17 mouse cellular contexts compared by ENCODE assay signal in the genomic region with DNA sequence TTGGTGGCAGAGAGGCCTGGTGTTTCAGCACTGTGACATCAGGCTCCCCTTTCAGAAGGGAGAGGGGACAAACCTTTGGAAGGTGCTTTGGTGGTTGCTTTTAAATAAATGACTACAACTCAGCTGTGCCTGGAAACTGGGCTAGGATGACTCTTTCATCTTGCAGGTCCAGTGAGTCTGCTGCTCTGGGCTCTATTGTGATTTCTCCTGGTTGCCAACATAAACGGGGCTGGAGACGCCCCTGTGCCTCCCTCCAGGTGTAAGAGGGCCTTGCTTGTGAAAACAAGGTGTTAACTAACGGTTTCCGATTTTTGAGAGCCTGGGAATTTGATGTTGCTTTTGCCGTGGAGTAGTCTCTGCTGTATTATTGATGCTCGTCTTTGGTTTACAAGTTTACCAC. TPM values are rescaled to one million over a fixed set of nuclear protein-coding genes. Genes with fewer than 3 reads are reported as not detected.
DNase-seq lines count a peak whose midpoint lies in the region; ATAC-seq and TF ChIP-seq lines count a peak whose summit lies in the region.
"Had no signal": no experiment of that assay in that cellular context is flagged by ENCODE, and none has a peak within 500 bp of the region (broad histone marks: within the 10 kb centered on the region; RNA-seq: fewer than 3 reads in every experiment).

No protein-coding gene starts in this region.

- H3K27me3 ChIP-seq in neural tube, embryonic 11.5 days (ENCODE audit: control insufficient read depth, insufficient read depth, low read length), result no peaks in the 10 kb centered on the region
- H3K27me3 ChIP-seq in forebrain, postnatal 0 days (ENCODE audit: insufficient read depth, low read length), result no peaks in the 10 kb centered on the region
- H3K27me3 ChIP-seq in midbrain, embryonic 12.5 days, result no peaks in the 10 kb centered on the region
- H3K27me3 ChIP-seq in heart, embryonic 11.5 days (ENCODE audit: control insufficient read depth, insufficient read depth, low read length), result no peaks in the 10 kb centered on the region
- no peaks in the 10 kb centered on the region for H3K27me3 ChIP-seq in lung, postnatal 0 days (replicated peaks; ENCODE audit: insufficient read depth, low read length)

- no peaks in the 10 kb centered on the region for H3K9me3 ChIP-seq in neural tube, embryonic 11.5 days (ENCODE audit: control insufficient read depth, low read length)
- H3K9me3 ChIP-seq in forebrain, postnatal 0 days (ENCODE audit: low read length), result no peaks in the 10 kb centered on the region
- no peaks in the 10 kb centered on the region for H3K9me3 ChIP-seq in midbrain, embryonic 12.5 days
- no peaks in the 10 kb centered on the region for H3K9me3 ChIP-seq in heart, embryonic 11.5 days (replicated peaks; ENCODE audit: control insufficient read depth, low read length)
- no peaks in the 10 kb centered on the region for H3K9me3 ChIP-seq in lung, postnatal 0 days (ENCODE audit: low read length)

- no peaks in the 10 kb centered on the region for H3K36me3 ChIP-seq in neural tube, embryonic 11.5 days (ENCODE audit: control insufficient read depth, insufficient read depth, low read length)
- no peaks in the 10 kb centered on the region for H3K36me3 ChIP-seq in forebrain, postnatal 0 days (ENCODE audit: insufficient read depth)
- no peaks in the 10 kb centered on the region for H3K36me3 ChIP-seq in midbrain, embryonic 12.5 days
- no peaks in the 10 kb centered on the region for H3K36me3 ChIP-seq in heart, embryonic 11.5 days (ENCODE audit: control insufficient read depth, insufficient read depth, low read length)
- no peaks in the 10 kb centered on the region for H3K36me3 ChIP-seq in lung, postnatal 0 days (ENCODE audit: insufficient read depth, low read length)

- no peak for ATAC-seq in neural tube, embryonic 11.5 days (ENCODE audit: insufficient read depth, low FRiP score, low TSS enrichment)
- ATAC-seq in forebrain, postnatal 0 days, result no peak
- ATAC-seq in midbrain, embryonic 12.5 days (ENCODE audit: low FRiP score, low read depth), result no peak
- ATAC-seq in heart, embryonic 11.5 days (replicated peaks; ENCODE audit: insufficient number of reproducible peaks, low FRiP score, low TSS enrichment), result no peak
- no peak for ATAC-seq in lung, postnatal 0 days
- ATAC-seq: CD4-positive, CD25-positive, alpha-beta regulatory T cell, adult 4 months had no signal

- no peak for DNase-seq in neural tube, embryonic 11.5 days (ENCODE audit: low spot score)
- DNase-seq in neural tube, embryonic 10.5 days (ENCODE audit: extremely low spot score, low spot score), result no peak
- DNase-seq in forebrain, postnatal 0 days, result peak; percentile 60
- DNase-seq in kidney, postnatal 36 days, result no peak
- no peak for DNase-seq in lung, postnatal 0 days (ENCODE audit: low spot score)
- DNase-seq: cerebellum, postnatal 25 days; gastrocnemius, postnatal 25 days; kidney, adult 8-10 months; lung, postnatal 4 days; right cerebral cortex, postnatal 14 days; thymus, postnatal 36 days had no signal

- H3K4me1 ChIP-seq in neural tube, embryonic 11.5 days (ENCODE audit: control insufficient read depth, insufficient read depth, low read length), result peaks cover 59% of the 10 kb centered on the region
- H3K4me1 ChIP-seq in forebrain, postnatal 0 days (ENCODE audit: insufficient read depth), result peaks cover 60% of the 10 kb centered on the region
- peaks cover 85% of the 10 kb centered on the region for H3K4me1 ChIP-seq in midbrain, embryonic 12.5 days
- H3K4me1 ChIP-seq in heart, embryonic 11.5 days (ENCODE audit: control insufficient read depth, insufficient read depth, low read length), result peaks cover 46% of the 10 kb centered on the region
- H3K4me1 ChIP-seq in lung, postnatal 0 days (ENCODE audit: insufficient read depth, low read depth, low read length), result no peaks in the 10 kb centered on the region

- H3K9ac ChIP-seq in neural tube, embryonic 11.5 days (ENCODE audit: low read length), result no peak overlapping the region
- H3K9ac ChIP-seq in forebrain, postnatal 0 days, result peak overlapping the region; percentile 56; the same call in 1 of the 2 replicates
- H3K9ac ChIP-seq in midbrain, embryonic 12.5 days (replicated peaks), result no peak overlapping the region
- no peak overlapping the region for H3K9ac ChIP-seq in heart, embryonic 11.5 days (ENCODE audit: low read depth, low read length)
- H3K9ac ChIP-seq in lung, postnatal 0 days (replicated peaks; ENCODE audit: low read depth), result no peak overlapping the region

- no peak for TF ChIP-seq CTCF in forebrain, postnatal 0 days (IDR thresholded peaks at IDR 0.05; ENCODE audit: low read depth)
- no peak for TF ChIP-seq CTCF in lung, postnatal 0 days (IDR thresholded peaks at IDR 0.05)

- no peak overlapping the region for H3K27ac ChIP-seq in neural tube, embryonic 11.5 days (ENCODE audit: low read depth, low read length)
- peak overlapping the region; percentile 89 for H3K27ac ChIP-seq in forebrain, postnatal 0 days (ENCODE audit: low read depth, low read length)
- peak overlapping the region; percentile 39 for H3K27ac ChIP-seq in midbrain, embryonic 12.5 days (replicated peaks)
- H3K27ac ChIP-seq in heart, embryonic 11.5 days (ENCODE audit: low read depth, low read length), result no peak overlapping the region
- H3K27ac ChIP-seq in lung, postnatal 0 days (ENCODE audit: low read length), result no peak overlapping the region

- WGBS in neural tube, embryonic 11.5 days, result 30% methylated on average over 6 of the region's 6 CpGs
- 19% methylated on average over 6 of the region's 6 CpGs for WGBS in forebrain, postnatal 0 days
- WGBS in midbrain, embryonic 12.5 days, result 53% methylated on average over 6 of the region's 6 CpGs
- WGBS in heart, embryonic 11.5 days (ENCODE audit: insufficient replicate concordance), result 49% methylated on average over 6 of the region's 6 CpGs
- 68% methylated on average over 6 of the region's 6 CpGs for WGBS in lung, postnatal 0 days

- no peak overlapping the region for H3K4me3 ChIP-seq in neural tube, embryonic 11.5 days (ENCODE audit: low read depth, low read length)
- no peak overlapping the region for H3K4me3 ChIP-seq in forebrain, postnatal 0 days (ENCODE audit: low read depth, low read length)
- H3K4me3 ChIP-seq in midbrain, embryonic 12.5 days, result no peak overlapping the region
- H3K4me3 ChIP-seq in heart, embryonic 11.5 days (ENCODE audit: low read depth, low read length), result no peak overlapping the region
- H3K4me3 ChIP-seq in lung, postnatal 0 days (ENCODE audit: low read depth, low read length), result no peak overlapping the region

- peak overlapping the region; percentile 14; the same call in 1 of the 2 replicates for H3K4me2 ChIP-seq in neural tube, embryonic 11.5 days (ENCODE audit: low read depth)
- H3K4me2 ChIP-seq in forebrain, postnatal 0 days (ENCODE audit: low read depth), result peak overlapping the region; percentile 46
- H3K4me2 ChIP-seq in midbrain, embryonic 12.5 days (replicated peaks), result no peak overlapping the region; the same call in 1 of the 2 replicates
- H3K4me2 ChIP-seq in heart, embryonic 11.5 days, result no peak overlapping the region
- H3K4me2 ChIP-seq in lung, postnatal 0 days (replicated peaks; ENCODE audit: low read depth, low read length), result no peak overlapping the region
- H3K4me2 ChIP-seq: liver, embryonic 11.5 days had no signal

- no peak for TF ChIP-seq EP300 in lung, postnatal 0 days (IDR thresholded peaks at IDR 0.05)

RNA-seq across cellular contexts. Expression of a gene that starts 18.6 kb away (rescaled TPM):
- polyA plus RNA-seq in neural tube, embryonic 11.5 days (2014; fragmentation: Nextera tagmentation; extraction: Ambion mirVana), result 72.2 and 72.7 TPM in 2 replicates
- 70.8 and 85.9 TPM in 2 replicates for total RNA-seq in forebrain, postnatal 0 days (2014; rRNA removed)
- 173 and 174 TPM in 2 replicates for polyA plus RNA-seq in forebrain, postnatal 0 days (2015; fragmentation: Nextera tagmentation; extraction: Ambion mirVana)
- 66.0 and 67.3 TPM in 2 replicates for polyA plus RNA-seq in midbrain, embryonic 12.5 days (2016; fragmentation: Nextera tagmentation; extraction: Ambion mirVana)
- 19.1 and 21.7 TPM in 2 replicates for polyA plus RNA-seq in heart, embryonic 11.5 days (2014; fragmentation: Nextera tagmentation; extraction: Ambion mirVana)
- polyA plus RNA-seq in lung, postnatal 0 days (2015; fragmentation: Nextera tagmentation; extraction: Ambion mirVana), result 2.4 and 2.6 TPM in 2 replicates

RNA-seq across cellular contexts. Expression of a gene that starts 21.6 kb away (rescaled TPM):
- not detected in 2 replicates for polyA plus RNA-seq in neural tube, embryonic 11.5 days (2014; fragmentation: Nextera tagmentation; extraction: Ambion mirVana)
- 1.8 TPM in 1 of 2 replicates, not detected in the other for total RNA-seq in forebrain, postnatal 0 days (2014; rRNA removed)
- polyA plus RNA-seq in forebrain, postnatal 0 days (2015; fragmentation: Nextera tagmentation; extraction: Ambion mirVana), result 0.26 and 0.63 TPM in 2 replicates
- not detected in 2 replicates for polyA plus RNA-seq in midbrain, embryonic 12.5 days (2016; fragmentation: Nextera tagmentation; extraction: Ambion mirVana)
- polyA plus RNA-seq in heart, embryonic 11.5 days (2014; fragmentation: Nextera tagmentation; extraction: Ambion mirVana), result not detected in 2 replicates
- not detected in 2 replicates for polyA plus RNA-seq in lung, postnatal 0 days (2015; fragmentation: Nextera tagmentation; extraction: Ambion mirVana)
- total RNA-seq: gastrocnemius, postnatal 25 days; neutrophil, adult 5-6 weeks had no signal
- polyA plus RNA-seq: CD4-positive, CD25-positive, alpha-beta regulatory T cell, adult 4 months; heart, embryonic 16.5 days; liver, embryonic 11.5 days had no signal

Comparison
In these comparisons a context has a peak if more than half of its experiments do, and no peak if none do; other contexts are left out.
1. H3K27ac ChIP-seq: peak in forebrain, postnatal 0 days (single experiment) and midbrain, embryonic 12.5 days (single experiment); none in neural tube, embryonic 11.5 days (single experiment), heart, embryonic 11.5 days (single experiment) and lung, postnatal 0 days (single experiment).
2. H3K4me2 ChIP-seq: peak in neural tube, embryonic 11.5 days (single experiment) and forebrain, postnatal 0 days (single experiment); none in midbrain, embryonic 12.5 days (single experiment), heart, embryonic 11.5 days (single experiment) and lung, postnatal 0 days (single experiment).